Mouse (Mus musculus): ENCODE results near the gene Gm10720. TPM values are rescaled to one million over a fixed set of nuclear protein-coding genes. Genes with fewer than 3 reads are reported as not detected.
"Not testable (repeated sequence)": the region's sequence is repeated elsewhere in the genome, so short reads cannot be mapped to it uniquely, and the experiment has no call there.

Gm10720 gene
- not detected in 2 replicates for polyA plus RNA-seq (2016; fragmentation: Nextera tagmentation; extraction: Ambion mirVana)

- not testable (repeated sequence) for H3K4me1 ChIP-seq (replicated peaks); DNase-seq (ENCODE audit: low spot score); H3K4me3 ChIP-seq; H3K27ac ChIP-seq; H3K9me3 ChIP-seq; H3K27me3 ChIP-seq (ENCODE audit: insufficient read depth, poor library complexity, severe bottlenecking); H3K36me3 ChIP-seq
- 64% methylated on average over 5 of the region's 9 CpGs for WGBS
Measured at GRCm38 (mm10) chr9:3015354-3015753, at the start of gene Gm10720. Gm10720 (plus strand) TSS chr9:3015654.

GRCm38 (mm10) chr9:3000445-3000972, 14.9 kb upstream of the Gm10720 start, which contains the start of gene Gm10722:
Gm10722 (plus strand) TSS chr9:3000922.
- not testable (repeated sequence) for H3K36me3 ChIP-seq; H3K27me3 ChIP-seq (ENCODE audit: insufficient read depth, poor library complexity, severe bottlenecking); H3K27ac ChIP-seq; H3K4me3 ChIP-seq; H3K4me1 ChIP-seq (replicated peaks); H3K9me3 ChIP-seq
- peak; percentile 37 for DNase-seq (ENCODE audit: low spot score)
- WGBS, result 74% methylated on average over 12 of the region's 12 CpGs

GRCm38 (mm10) chr9:3001006-3001405, 14.4 kb upstream of the Gm10720 start:
- DNase-seq (ENCODE audit: low spot score); H3K9me3 ChIP-seq; H3K27ac ChIP-seq; H3K27me3 ChIP-seq (ENCODE audit: insufficient read depth, poor library complexity, severe bottlenecking); H3K4me3 ChIP-seq; H3K36me3 ChIP-seq; H3K4me1 ChIP-seq (replicated peaks): not testable (repeated sequence)
- 66% methylated on average over 8 of the region's 8 CpGs for WGBS

- 69% methylated on average over 9 of the region's 11 CpGs for WGBS
- not testable (repeated sequence) for H3K27ac ChIP-seq; H3K9me3 ChIP-seq; H3K36me3 ChIP-seq; H3K4me3 ChIP-seq; H3K27me3 ChIP-seq (ENCODE audit: insufficient read depth, poor library complexity, severe bottlenecking); H3K4me1 ChIP-seq (replicated peaks)
- peak; percentile 70 for DNase-seq (ENCODE audit: low spot score)
Measured at GRCm38 (mm10) chr9:3001948-3002659, 13.3 kb upstream of the Gm10720 start.

GRCm38 (mm10) chr9:3002794-3003396, 12.6 kb upstream of the Gm10720 start, which contains the start of gene Gm11168:
Gm11168 (plus strand) TSS chr9:3003346.
- H3K4me1 ChIP-seq (replicated peaks); H3K9me3 ChIP-seq; H3K27ac ChIP-seq; DNase-seq (ENCODE audit: low spot score); H3K4me3 ChIP-seq; H3K27me3 ChIP-seq (ENCODE audit: insufficient read depth, poor library complexity, severe bottlenecking); H3K36me3 ChIP-seq: not testable (repeated sequence)
- 71% methylated on average over 6 of the region's 14 CpGs for WGBS

- peaks cover 11% of the 10 kb centered on the region for H3K9me3 ChIP-seq
- H3K4me1 ChIP-seq (replicated peaks); H3K36me3 ChIP-seq; H3K27ac ChIP-seq; H3K27me3 ChIP-seq (ENCODE audit: insufficient read depth, poor library complexity, severe bottlenecking); H3K4me3 ChIP-seq; DNase-seq (ENCODE audit: low spot score): not testable (repeated sequence)
- 83% methylated on average over 1 of the region's 5 CpGs for WGBS
Measured at GRCm38 (mm10) chr9:3006179-3006578, 9.3 kb upstream of the Gm10720 start.

- whole genome bisulfite sequencing, result 71% methylated on average over 8 of the region's 8 CpGs
- not testable (repeated sequence) for H3K27me3 ChIP-seq (ENCODE audit: insufficient read depth, poor library complexity, severe bottlenecking); H3K4me3 ChIP-seq; H3K4me1 ChIP-seq (replicated peaks); H3K36me3 ChIP-seq; DNase-seq (ENCODE audit: low spot score); H3K27ac ChIP-seq
- peaks cover 11% of the 10 kb centered on the region for H3K9me3 ChIP-seq
Measured at GRCm38 (mm10) chr9:3006636-3007035, 8.8 kb upstream of the Gm10720 start.

GRCm38 (mm10) chr9:3007272-3007671, 8.2 kb upstream of the Gm10720 start:
- WGBS, result 78% methylated on average over 8 of the region's 9 CpGs
- peak; percentile 18 for DNase-seq (ENCODE audit: low spot score)

GRCm38 (mm10) chr9:3009331-3009730, 6.1 kb upstream of the Gm10720 start:
- not testable (repeated sequence) for H3K27me3 ChIP-seq (ENCODE audit: insufficient read depth, poor library complexity, severe bottlenecking); H3K4me3 ChIP-seq; DNase-seq (ENCODE audit: low spot score); H3K4me1 ChIP-seq (replicated peaks); H3K9me3 ChIP-seq; H3K27ac ChIP-seq; H3K36me3 ChIP-seq
- WGBS, result no CpG with 5 or more reads among the region's 5 CpGs

More at GRCm38 (mm10) chr9:3007272-3007671, 8.2 kb upstream of the Gm10720 start:
- H3K4me1 ChIP-seq (replicated peaks); H3K27me3 ChIP-seq (ENCODE audit: insufficient read depth, poor library complexity, severe bottlenecking); H3K36me3 ChIP-seq; H3K9me3 ChIP-seq; H3K27ac ChIP-seq; H3K4me3 ChIP-seq: not testable (repeated sequence)

GRCm38 (mm10) chr9:3012054-3012621, 3.3 kb upstream of the Gm10720 start:
- 81% methylated on average over 3 of the region's 7 CpGs for WGBS
- not testable (repeated sequence) for H3K27ac ChIP-seq; H3K27me3 ChIP-seq (ENCODE audit: insufficient read depth, poor library complexity, severe bottlenecking); H3K4me1 ChIP-seq (replicated peaks); H3K9me3 ChIP-seq; DNase-seq (ENCODE audit: low spot score); H3K4me3 ChIP-seq; H3K36me3 ChIP-seq

- WGBS, result no CpG with 5 or more reads among the region's 11 CpGs
- not testable (repeated sequence) for H3K4me1 ChIP-seq (replicated peaks); H3K27me3 ChIP-seq (ENCODE audit: insufficient read depth, poor library complexity, severe bottlenecking); H3K9me3 ChIP-seq; H3K36me3 ChIP-seq; H3K4me3 ChIP-seq; H3K27ac ChIP-seq; DNase-seq (ENCODE audit: low spot score)
Measured at GRCm38 (mm10) chr9:3012733-3013279, 2.6 kb upstream of the Gm10720 start, which contains the start of gene Gm10721. Gm10721 (plus strand) TSS chr9:3013140.

GRCm38 (mm10) chr9:3015896-3016295, 442 bp downstream of the Gm10720 start:
- H3K27me3 ChIP-seq (ENCODE audit: insufficient read depth, poor library complexity, severe bottlenecking); H3K4me1 ChIP-seq (replicated peaks); H3K4me3 ChIP-seq; H3K9me3 ChIP-seq; H3K36me3 ChIP-seq; H3K27ac ChIP-seq; DNase-seq (ENCODE audit: low spot score): not testable (repeated sequence)
- 76% methylated on average over 6 of the region's 6 CpGs for WGBS

- H3K27me3 ChIP-seq (ENCODE audit: insufficient read depth, poor library complexity, severe bottlenecking); DNase-seq (ENCODE audit: low spot score); H3K4me1 ChIP-seq (replicated peaks); H3K9me3 ChIP-seq; H3K27ac ChIP-seq; H3K36me3 ChIP-seq; H3K4me3 ChIP-seq: not testable (repeated sequence)
- 58% methylated on average over 2 of the region's 9 CpGs for WGBS
Measured at GRCm38 (mm10) chr9:3017108-3017507, 1.7 kb downstream of the Gm10720 start, which contains the start of gene Gm10719. Gm10719 (plus strand) TSS chr9:3017408.

Data from hindbrain, embryonic 10.5 days (tissue).